Mouse (Mus musculus) heart, embryonic 14.5 days (tissue): Measurements from ENCODE around the gene Vps8. TPM values are rescaled to one million over a fixed set of nuclear protein-coding genes. Genes with fewer than 3 reads are reported as not detected.
A peak's percentile ranks its signal among the peaks of the same experiment; 100 is the strongest.

Source experiments
- ATAC-seq: fragments of 200-750 bp; cut with Nextera tagmentation; 2 replicates; pipeline ENCODE4 v1.8.0; 2017; ENCODE audit warnings: low read depth, moderate TSS enrichment; ENCODE audit not compliant: insufficient number of reproducible peaks, insufficient read depth, low FRiP score
- H3K27ac ChIP-seq, 2 experiments: fragments of 200-500 bp in 1 of 2; fragments of 300-500 bp in 1 of 2; sonication (generic) in 1 of 2; replicated peaks in 1 of 2; 2 replicates each; pipeline ENCODE4 v1.5.1; 2012 to 2014; ENCODE audit warnings: low read depth in 2 of 2, low read length in 2 of 2, control low read depth in 1 of 2, mild to moderate bottlenecking in 1 of 2, mixed read lengths in 1 of 2; ENCODE audit not compliant: control insufficient read depth in 1 of 2, insufficient read depth in 1 of 2
- H3K27me3 ChIP-seq: fragments of 300-500 bp; sonication (generic); 2 replicates; pipeline ENCODE4 v1.6.1; 2014; ENCODE audit warnings: mild to moderate bottlenecking, low read length, control low read depth; ENCODE audit not compliant: control insufficient read depth, insufficient read depth
- H3K36me3 ChIP-seq: fragments of 300-500 bp; sonication (generic); 2 replicates; pipeline ENCODE4 v1.6.1; 2014; ENCODE audit warnings: mild to moderate bottlenecking, control low read depth, low read length, mixed read lengths; ENCODE audit not compliant: control insufficient read depth, insufficient read depth
- H3K4me1 ChIP-seq, 2 experiments: fragments of 200-500 bp in 1 of 2; fragments of 300-500 bp in 1 of 2; sonication (generic) in 1 of 2; 2 replicates each; pipeline ENCODE4 v1.6.1; 2012 to 2014; ENCODE audit warnings: low read length in 2 of 2, control low read depth in 1 of 2, mixed read lengths in 1 of 2; ENCODE audit not compliant: control insufficient read depth in 2 of 2, insufficient read depth in 2 of 2
- H3K4me2 ChIP-seq: fragments of 300-500 bp; sonication (generic); 2 replicates; pipeline ENCODE4 v1.6.1; 2014; ENCODE audit warnings: mild to moderate bottlenecking, low read length
- H3K4me3 ChIP-seq, 2 experiments: fragments of 200-500 bp in 1 of 2; fragments of 300-500 bp in 1 of 2; sonication (generic) in 1 of 2; 2 replicates each; pipeline ENCODE4 v1.5.1; 2012 to 2014; ENCODE audit warnings: low read length in 2 of 2, mild to moderate bottlenecking in 2 of 2, control low read depth in 1 of 2, low read depth in 1 of 2, moderate library complexity in 1 of 2; ENCODE audit not compliant: control insufficient read depth in 1 of 2, insufficient read depth in 1 of 2
- H3K9ac ChIP-seq: fragments of 300-500 bp; sonication (generic); 2 replicates; pipeline ENCODE4 v1.6.1; 2014; ENCODE audit warnings: mild to moderate bottlenecking, low read length
- H3K9me3 ChIP-seq: fragments of 300-500 bp; sonication (generic); 2 replicates; pipeline ENCODE4 v1.6.1; 2016; ENCODE audit warnings: low read length, control low read depth; ENCODE audit not compliant: control insufficient read depth
- WGBS: fragments of 180-500 bp; shearing (Covaris S2); extraction: QIAGEN DNeasy Blood & Tissue Kit; methylation state at CpG from one replicate; pipeline ENCODE4 v1.1.7; 2014; 5-methylcytosine and 5-hydroxymethylcytosine counted together
- polyA plus RNA-seq: library from polyadenylated mRNA; unstranded; fragments of >200 nt; fragmentation: Nextera tagmentation; extraction: Ambion mirVana; gene quantifications from 2 replicates; pipeline ENCODE4 v1.2.1, GENCODE M21; 2014

Gene Vps8
- polyA plus RNA-seq, 1 experiment from 2014 or later, result 27.7 TPM

GRCm38 (mm10) chr16:21533503-21533902, 110.6 kb downstream of the Vps8 start:
- peaks cover 4 to 5% of the 10 kb centered on the region in 2 experiments; a peak in 3 of 4 replicates for H3K4me1 ChIP-seq
- no peak overlapping the region for H3K27ac ChIP-seq
- no peak overlapping the region for H3K4me2 ChIP-seq
- H3K27me3 ChIP-seq, result no peaks in the 10 kb centered on the region
- H3K9me3 ChIP-seq, result no peaks in the 10 kb centered on the region
- peaks cover 20% of the 10 kb centered on the region for H3K36me3 ChIP-seq
- 66% methylated on average over 4 of the region's 4 CpGs for WGBS
- no peak overlapping the region for H3K4me3 ChIP-seq
- ATAC-seq, result no peak
- H3K9ac ChIP-seq, result no peak overlapping the region

- H3K27me3 ChIP-seq, result no peaks in the 10 kb centered on the region
- ATAC-seq, result no peak
- H3K36me3 ChIP-seq, result peaks cover 20% of the 10 kb centered on the region
- H3K9ac ChIP-seq, result no peak overlapping the region
- 0 out of 4 replicates have a peak overlapping the region, but pooled peaks of 1 of the 2 experiments have one; percentile 25 for H3K27ac ChIP-seq
- H3K4me1 ChIP-seq, result peaks cover 4 to 5% of the 10 kb centered on the region in 2 experiments; a peak in 3 of 4 replicates
- H3K4me3 ChIP-seq, result no peak overlapping the region
- no peaks in the 10 kb centered on the region for H3K9me3 ChIP-seq
- 54% methylated on average over 7 of the region's 7 CpGs for WGBS
- no peak overlapping the region for H3K4me2 ChIP-seq
These were observed 113.5 kb downstream of the Vps8 start for GRCm38 (mm10) chr16:21536240-21537005.

GRCm38 (mm10) chr16:21537312-21537711, 114.4 kb downstream of the Vps8 start:
- Histone ChIP-seq H3K4me2 (no peak overlapping the region), H3K9me3 (no peaks in the 10 kb centered on the region), H3K9ac (no peak overlapping the region), H3K4me3 (no peak overlapping the region), H3K36me3 (peaks cover 20% of the 10 kb centered on the region), H3K4me1 (peaks cover 4 to 5% of the 10 kb centered on the region in 2 experiments; a peak in 3 of 4 replicates), H3K27me3 (no peaks in the 10 kb centered on the region), H3K27ac (no peak overlapping the region)
- no peak for ATAC-seq
- WGBS, result 58% methylated on average over 3 of the region's 3 CpGs

GRCm38 (mm10) chr16:21538889-21539288, 116.0 kb downstream of the Vps8 start:
- WGBS, result 69% methylated on average over 2 of the region's 2 CpGs
- Histone ChIP-seq H3K27ac (no peak overlapping the region), H3K27me3 (no peaks in the 10 kb centered on the region), H3K9me3 (no peaks in the 10 kb centered on the region), H3K36me3 (peaks cover 17% of the 10 kb centered on the region), H3K4me3 (no peak overlapping the region), H3K9ac (no peak overlapping the region), H3K4me1 (peaks cover 4 to 5% of the 10 kb centered on the region in 2 experiments; a peak in 3 of 4 replicates), H3K4me2 (no peak overlapping the region)
- ATAC-seq, result no peak

- no peak overlapping the region for H3K9ac ChIP-seq
- no peak for ATAC-seq
- no peaks in the 10 kb centered on the region for H3K9me3 ChIP-seq
- H3K4me1 ChIP-seq, result no peaks in the 10 kb centered on the region; a peak in 1 of 4 replicates
- H3K27ac ChIP-seq, result no peak overlapping the region
- peaks cover 14% of the 10 kb centered on the region; the same call in 1 of the 2 replicates for H3K36me3 ChIP-seq
- H3K4me3 ChIP-seq, result no peak overlapping the region
- 59% methylated on average over 1 of the region's 1 CpGs for WGBS
- H3K4me2 ChIP-seq, result no peak overlapping the region
- no peaks in the 10 kb centered on the region for H3K27me3 ChIP-seq
These were observed 119.6 kb downstream of the Vps8 start for GRCm38 (mm10) chr16:21542559-21542958.

GRCm38 (mm10) chr16:21547446-21547845, 124.5 kb downstream of the Vps8 start:
- Histone ChIP-seq H3K27me3 (no peaks in the 10 kb centered on the region), H3K4me3 (no peak overlapping the region), H3K4me2 (no peak overlapping the region), H3K9ac (no peak overlapping the region), H3K27ac (no peak overlapping the region), H3K9me3 (no peaks in the 10 kb centered on the region), H3K4me1 (no peaks in the 10 kb centered on the region; a peak in 1 of 4 replicates), H3K36me3 (peaks cover 11% of the 10 kb centered on the region; the same call in 1 of the 2 replicates)
- ATAC-seq, result no peak
- WGBS, result 67% methylated on average over 5 of the region's 5 CpGs

- Histone ChIP-seq H3K36me3 (peaks cover 12% of the 10 kb centered on the region), H3K9ac (no peak overlapping the region), H3K27me3 (no peaks in the 10 kb centered on the region), H3K4me1 (no peaks in the 10 kb centered on the region), H3K27ac (no peak overlapping the region), H3K4me3 (no peak overlapping the region), H3K9me3 (no peaks in the 10 kb centered on the region), H3K4me2 (no peak overlapping the region)
- no peak for ATAC-seq
- WGBS, result 83% methylated on average over 4 of the region's 4 CpGs
These were observed 126.8 kb downstream of the Vps8 start for GRCm38 (mm10) chr16:21549751-21550150.
